Mouse (Mus musculus): Measurements from ENCODE around the gene Zfp866.

GRCm38 (mm10) chr8:69808864-69809403 is 18.0 kb upstream of the Zfp866 start:
- TF ChIP-seq POLR2A (IDR thresholded peaks at IDR 0.05; ENCODE audit: low read depth, low read length) (no peak), CTCF (IDR thresholded peaks at IDR 0.05; ENCODE audit: borderline replicate concordance, insufficient read depth, low read length) (no peak)

Data from embryonic fibroblast, embryonic 13.5 days (primary cell).